Mouse (Mus musculus) midbrain, embryonic 11.5 days (tissue): ENCODE measurements around the gene Mycn. TPM values are rescaled to one million over a fixed set of nuclear protein-coding genes. Genes with fewer than 3 reads are reported as not detected.

Source experiments
- ATAC-seq: fragments of 200-750 bp; cut with Nextera tagmentation; 2 replicates; pipeline ENCODE4 v1.8.0; 2017; ENCODE audit warnings: moderate TSS enrichment, moderate library complexity; ENCODE audit not compliant: low FRiP score
- DNase-seq: peaks from one replicate; pipeline ENCODE4 v3.0.0; 2015; ENCODE audit warnings: low spot score; ENCODE audit errors: missing footprints
- H3K27ac ChIP-seq: fragments of 300-500 bp; sonication (generic); 2 replicates; pipeline ENCODE4 v1.5.1; 2014; ENCODE audit warnings: low read depth, low read length
- H3K27me3 ChIP-seq: fragments of 300-500 bp; sonication (generic); 2 replicates; pipeline ENCODE4 v1.6.1; 2014; ENCODE audit warnings: mild to moderate bottlenecking, low read length, moderate library complexity, mixed read lengths; ENCODE audit not compliant: control insufficient read depth, insufficient read depth
- H3K36me3 ChIP-seq: fragments of 300-500 bp; sonication (generic); 2 replicates; pipeline ENCODE4 v1.6.1; 2014; ENCODE audit warnings: mild to moderate bottlenecking, low read length, moderate library complexity, mixed read lengths; ENCODE audit not compliant: control insufficient read depth, insufficient read depth
- H3K4me1 ChIP-seq: fragments of 300-500 bp; sonication (generic); 2 replicates; pipeline ENCODE4 v1.6.1; 2014; ENCODE audit warnings: low read length; ENCODE audit not compliant: control insufficient read depth, insufficient read depth
- H3K4me2 ChIP-seq: fragments of 300-500 bp; sonication (generic); 2 replicates; pipeline ENCODE4 v1.6.1; 2014; ENCODE audit warnings: mild to moderate bottlenecking, moderate library complexity
- H3K4me3 ChIP-seq: fragments of 300-500 bp; sonication (generic); 2 replicates; pipeline ENCODE4 v1.5.1; 2014; ENCODE audit warnings: low read depth, low read length
- H3K9ac ChIP-seq: fragments of 300-500 bp; sonication (generic); 2 replicates; pipeline ENCODE4 v1.6.1; 2014; ENCODE audit warnings: low read length
- H3K9me3 ChIP-seq: fragments of 300-500 bp; sonication (generic); 2 replicates; pipeline ENCODE4 v1.6.1; 2016; ENCODE audit warnings: low read length; ENCODE audit not compliant: control insufficient read depth
- WGBS: fragments of 180-500 bp; shearing (Covaris S2); extraction: QIAGEN DNeasy Blood & Tissue Kit; methylation state at CpG from one replicate; pipeline ENCODE4 v1.1.7; 2014; 5-methylcytosine and 5-hydroxymethylcytosine counted together
- polyA plus RNA-seq: library from polyadenylated mRNA; unstranded; fragments of >200 nt; fragmentation: Nextera tagmentation; extraction: Ambion mirVana; gene quantifications from 2 replicates; pipeline ENCODE4 v1.2.1, GENCODE M21; 2014

Mycn gene
- polyA plus RNA-seq, 1 experiment from 2014 or later, result 99.1 TPM

GRCm38 (mm10) chr12:12886191-12886889, 55.4 kb downstream of the Mycn start:
- DNase-seq, result no peak
- no peak for ATAC-seq
- Histone ChIP-seq H3K36me3 (no peaks in the 10 kb centered on the region), H3K27me3 (no peaks in the 10 kb centered on the region), H3K9ac (no peak overlapping the region), H3K4me2 (no peak overlapping the region), H3K27ac (no peak overlapping the region), H3K9me3 (no peaks in the 10 kb centered on the region), H3K4me3 (no peak overlapping the region), H3K4me1 (no peaks in the 10 kb centered on the region; the same call in 1 of the 2 replicates)
- WGBS, result 74% methylated on average over 15 of the region's 15 CpGs
